Mouse (Mus musculus): ENCODE data around the gene Faf2. TPM values are rescaled to one million over a fixed set of nuclear protein-coding genes. Genes with fewer than 3 reads are reported as not detected.
A peak's percentile ranks its signal among the peaks of the same experiment; 100 is the strongest.

The Faf2 gene
- total and polyA plus RNA-seq, 3 experiments: 40.8 to 51.7 (median 43.7) TPM

GRCm38 (mm10) chr13:54616998-54617397 lies 4.6 kb upstream of the Faf2 start:
- in situ Hi-C loops (cut with MboI; ENCODE audit: low pct_ligation_motif_present, low pct_unique_long_range_greater_than_20kb, low sequenced_read_pairs): loop anchor here (5.0 kb wide), 1 partner anchor 50 kb away; the partner anchor contains the start of gene 4833439L19Rik
- H3K79me2 ChIP-seq (replicated peaks; ENCODE audit: control insufficient read depth, extremely low read depth, insufficient read depth, poor library complexity, severe bottlenecking): peaks cover 2% of the 10 kb centered on the region; the same call in 1 of the 2 replicates
- no peak for TF ChIP-seq MAX (IDR thresholded peaks at IDR 0.05; ENCODE audit: low read length)
- no peak for TF ChIP-seq GABPA (IDR thresholded peaks at IDR 0.05; ENCODE audit: insufficient replicate concordance, low read depth, low read length)
- peak; percentile 13 to 16; a peak in 1 of 4 replicates for TF ChIP-seq CTCF (conservative IDR thresholded peaks at IDR 0.05 in 1 of 2, IDR thresholded peaks at IDR 0.05 in 1 of 2; ENCODE audit: low read depth in 2 of 2, low read length in 2 of 2)
- no peak for TF ChIP-seq RAD21 (IDR thresholded peaks at IDR 0.05; ENCODE audit: low read depth, low read length)
- TF ChIP-seq MAZ (IDR thresholded peaks at IDR 0.05; ENCODE audit: low read depth, low read length): no peak
- H3K4me1 ChIP-seq (ENCODE audit: control insufficient read depth in 1 of 2, insufficient read depth in 2 of 2): peaks cover 5 to 9% of the 10 kb centered on the region in 2 experiments; a peak in 3 of 4 replicates
- peaks cover 6% of the 10 kb centered on the region for H3K27me3 ChIP-seq (replicated peaks)
- no peak overlapping the region for H3K4me2 ChIP-seq (ENCODE audit: insufficient read depth, low read depth, poor library complexity, severe bottlenecking)
- dilution Hi-C loops (cut with MboI; ENCODE audit: extremely low pct_ligation_motif_present, extremely low pct_unique_long_range_greater_than_20kb, low sequenced_read_pairs): no loop called here
- DNase-seq (ENCODE audit: extremely low read depth): no peak
- H3K27ac ChIP-seq (ENCODE audit: insufficient read depth, low read depth): no peak overlapping the region
- H3K36me3 ChIP-seq (replicated peaks in 1 of 2; ENCODE audit: control insufficient read depth in 1 of 2, insufficient read depth in 1 of 2, low read length in 1 of 2): no peaks in the 10 kb centered on the region
- H3K9me3 ChIP-seq (replicated peaks; ENCODE audit: low read length): peaks cover 2% of the 10 kb centered on the region
- H3K9ac ChIP-seq (ENCODE audit: insufficient read depth, low read depth): no peak overlapping the region
- H3K4me3 ChIP-seq (replicated peaks in 1 of 3; ENCODE audit: low read depth in 2 of 3, low read length in 2 of 3, poor library complexity in 1 of 3): no peak overlapping the region

- Histone ChIP-seq H3K27me3 (replicated peaks) (peaks cover 6% of the 10 kb centered on the region), H3K4me3 (replicated peaks in 1 of 3; ENCODE audit: low read depth in 2 of 3, low read length in 2 of 3, poor library complexity in 1 of 3) (peak overlapping the region; percentile 90 to 100 (median 90)), H3K27ac (ENCODE audit: insufficient read depth, low read depth) (peak overlapping the region; percentile 51), H3K4me2 (ENCODE audit: insufficient read depth, low read depth, poor library complexity, severe bottlenecking) (peak overlapping the region; percentile 60), H3K9ac (ENCODE audit: insufficient read depth, low read depth) (peak overlapping the region; percentile 86), H3K36me3 (replicated peaks in 1 of 2; ENCODE audit: control insufficient read depth in 1 of 2, insufficient read depth in 1 of 2, low read length in 1 of 2) (peaks cover 2 to 25% of the 10 kb centered on the region in 2 experiments), H3K4me1 (ENCODE audit: control insufficient read depth in 1 of 2, insufficient read depth in 2 of 2) (peaks cover 15 to 41% of the 10 kb centered on the region in 2 experiments), H3K79me2 (replicated peaks; ENCODE audit: control insufficient read depth, extremely low read depth, insufficient read depth, poor library complexity, severe bottlenecking) (peaks cover 51% of the 10 kb centered on the region), H3K9me3 (replicated peaks; ENCODE audit: low read length) (peaks cover 2% of the 10 kb centered on the region)
- DNase-seq (ENCODE audit: extremely low read depth): peak; percentile 28
- in situ Hi-C loops (cut with MboI; ENCODE audit: low pct_ligation_motif_present, low pct_unique_long_range_greater_than_20kb, low sequenced_read_pairs): no loop called here
- dilution Hi-C loops (cut with MboI; ENCODE audit: extremely low pct_ligation_motif_present, extremely low pct_unique_long_range_greater_than_20kb, low sequenced_read_pairs): no loop called here
- 0 out of 2 replicates have a peak, but pooled peaks have one; percentile 18 for TF ChIP-seq SIN3A (IDR thresholded peaks at IDR 0.05; ENCODE audit: low read length)
- TF ChIP-seq USF1 (IDR thresholded peaks at IDR 0.05; ENCODE audit: low read depth, low read length): no peak
Measured at GRCm38 (mm10) chr13:54621960-54622521, 457 bp downstream of the Faf2 start.

GRCm38 (mm10) chr13:54629128-54629527 lies 7.5 kb downstream of the Faf2 start:
- H3K9me3 ChIP-seq (replicated peaks; ENCODE audit: low read length): no peaks in the 10 kb centered on the region
- H3K27ac ChIP-seq (ENCODE audit: insufficient read depth, low read depth): no peak overlapping the region
- no peak overlapping the region for H3K9ac ChIP-seq (ENCODE audit: insufficient read depth, low read depth)
- no peak overlapping the region for H3K4me3 ChIP-seq (replicated peaks in 1 of 3; ENCODE audit: low read depth in 2 of 3, low read length in 2 of 3, poor library complexity in 1 of 3)
- H3K36me3 ChIP-seq (replicated peaks in 1 of 2; ENCODE audit: control insufficient read depth in 1 of 2, insufficient read depth in 1 of 2, low read length in 1 of 2): peaks cover 13 to 68% of the 10 kb centered on the region in 2 experiments
- peaks cover 84% of the 10 kb centered on the region for H3K79me2 ChIP-seq (replicated peaks; ENCODE audit: control insufficient read depth, extremely low read depth, insufficient read depth, poor library complexity, severe bottlenecking)
- no peak for DNase-seq (ENCODE audit: extremely low read depth)
- no peaks in the 10 kb centered on the region for H3K27me3 ChIP-seq (replicated peaks)
- in situ Hi-C loops (cut with MboI; ENCODE audit: low pct_ligation_motif_present, low pct_unique_long_range_greater_than_20kb, low sequenced_read_pairs) (no loop called here), dilution Hi-C loops (cut with MboI; ENCODE audit: extremely low pct_ligation_motif_present, extremely low pct_unique_long_range_greater_than_20kb, low sequenced_read_pairs) (no loop called here)
- no peak overlapping the region for H3K4me2 ChIP-seq (ENCODE audit: insufficient read depth, low read depth, poor library complexity, severe bottlenecking)
- H3K4me1 ChIP-seq (ENCODE audit: control insufficient read depth in 1 of 2, insufficient read depth in 2 of 2): peaks cover 5 to 31% of the 10 kb centered on the region in 2 experiments
- TF ChIP-seq MAZ (IDR thresholded peaks at IDR 0.05; ENCODE audit: low read depth, low read length) (no peak), RAD21 (IDR thresholded peaks at IDR 0.05; ENCODE audit: low read depth, low read length) (no peak), USF2 (conservative IDR thresholded peaks at IDR 0.05; ENCODE audit: low read depth, low read length) (no peak), CHD1 (IDR thresholded peaks at IDR 0.05; ENCODE audit: low read depth, low read length) (no peak), BHLHE40 (IDR thresholded peaks at IDR 0.05; ENCODE audit: low read depth, low read length) (no peak), MAFK (IDR thresholded peaks at IDR 0.05; ENCODE audit: insufficient replicate concordance, low read length) (no peak), ZNF384 (IDR thresholded peaks at IDR 0.05; ENCODE audit: low read depth, low read length) (no peak), HCFC1 (IDR thresholded peaks at IDR 0.05; ENCODE audit: low read depth, low read length) (no peak), ZC3H11A (IDR thresholded peaks at IDR 0.05; ENCODE audit: low read depth, low read length) (no peak), MYC (IDR thresholded peaks at IDR 0.05; ENCODE audit: low read depth, low read length) (no peak), NELFE (IDR thresholded peaks at IDR 0.05; ENCODE audit: low read depth, low read length) (no peak), KAT2A (IDR thresholded peaks at IDR 0.05; ENCODE audit: insufficient replicate concordance, low read length) (no peak)

Data from CH12.LX (cell line).